Mouse (Mus musculus): ENCODE results near the gene BC049715. TPM values are rescaled to one million over a fixed set of nuclear protein-coding genes. Genes with fewer than 3 reads are reported as not detected.
"Not testable (repeated sequence)": the region's sequence is repeated elsewhere in the genome, so short reads cannot be mapped to it uniquely, and the experiment has no call there.

Gene BC049715
- polyA plus RNA-seq, 1 experiment from 2014 or later: 2.3 TPM

- Histone ChIP-seq H3K9me3 (no peaks in the 10 kb centered on the region), H3K27ac (replicated peaks) (no peak overlapping the region), H3K4me1 (no peaks in the 10 kb centered on the region), H3K36me3 (no peaks in the 10 kb centered on the region), H3K4me3 (no peak overlapping the region), H3K27me3 (no peaks in the 10 kb centered on the region), H3K9ac (replicated peaks) (no peak overlapping the region), H3K4me2 (replicated peaks) (no peak overlapping the region)
- no peak for ATAC-seq (ENCODE audit: low FRiP score, low read depth)
- 87% methylated on average over 3 of the region's 3 CpGs for WGBS
Observed at GRCm38 (mm10) chr6:136883431-136883915, 56.0 kb downstream of the BC049715 start.

- 98% methylated on average over 6 of the region's 6 CpGs for WGBS
- Histone ChIP-seq H3K4me3 (no peak overlapping the region), H3K9ac (replicated peaks) (no peak overlapping the region), H3K4me2 (replicated peaks) (no peak overlapping the region), H3K36me3 (no peaks in the 10 kb centered on the region), H3K9me3 (no peaks in the 10 kb centered on the region), H3K27ac (replicated peaks) (no peak overlapping the region), H3K27me3 (no peaks in the 10 kb centered on the region), H3K4me1 (no peaks in the 10 kb centered on the region)
- ATAC-seq (ENCODE audit: low FRiP score, low read depth): no peak
Observed at GRCm38 (mm10) chr6:136883961-136884360, 56.5 kb downstream of the BC049715 start.

GRCm38 (mm10) chr6:136884766-136885165 is 57.3 kb downstream of the BC049715 start:
- H3K9me3 ChIP-seq; H3K4me1 ChIP-seq; H3K27me3 ChIP-seq; H3K9ac ChIP-seq (replicated peaks); H3K4me2 ChIP-seq (replicated peaks); H3K36me3 ChIP-seq; ATAC-seq (ENCODE audit: low FRiP score, low read depth); H3K27ac ChIP-seq (replicated peaks); H3K4me3 ChIP-seq: not testable (repeated sequence)
- WGBS: 53% methylated on average over 1 of the region's 1 CpGs

- H3K4me3 ChIP-seq: no peak overlapping the region
- no peaks in the 10 kb centered on the region for H3K4me1 ChIP-seq
- H3K27ac ChIP-seq (replicated peaks): no peak overlapping the region
- no peaks in the 10 kb centered on the region for H3K27me3 ChIP-seq
- 78% methylated on average over 9 of the region's 9 CpGs for WGBS
- no peak overlapping the region for H3K9ac ChIP-seq (replicated peaks)
- no peaks in the 10 kb centered on the region for H3K9me3 ChIP-seq
- no peaks in the 10 kb centered on the region for H3K36me3 ChIP-seq
- H3K4me2 ChIP-seq (replicated peaks): no peak overlapping the region
- no peak for ATAC-seq (ENCODE audit: low FRiP score, low read depth)
Observed at GRCm38 (mm10) chr6:136887854-136888253, 60.4 kb downstream of the BC049715 start.

GRCm38 (mm10) chr6:136889067-136889466 is 61.6 kb downstream of the BC049715 start:
- Histone ChIP-seq H3K9me3 (no peaks in the 10 kb centered on the region), H3K27ac (replicated peaks) (no peak overlapping the region), H3K4me3 (no peak overlapping the region), H3K27me3 (no peaks in the 10 kb centered on the region), H3K4me2 (replicated peaks) (no peak overlapping the region), H3K9ac (replicated peaks) (no peak overlapping the region), H3K36me3 (no peaks in the 10 kb centered on the region), H3K4me1 (no peaks in the 10 kb centered on the region)
- 86% methylated on average over 6 of the region's 6 CpGs for WGBS
- ATAC-seq (ENCODE audit: low FRiP score, low read depth): no peak

GRCm38 (mm10) chr6:136889554-136889953 is 62.1 kb downstream of the BC049715 start:
- Histone ChIP-seq H3K27me3 (no peaks in the 10 kb centered on the region), H3K36me3 (no peaks in the 10 kb centered on the region), H3K27ac (replicated peaks) (no peak overlapping the region), H3K9me3 (no peaks in the 10 kb centered on the region), H3K4me3 (no peak overlapping the region), H3K9ac (replicated peaks) (no peak overlapping the region), H3K4me1 (no peaks in the 10 kb centered on the region), H3K4me2 (replicated peaks) (no peak overlapping the region)
- WGBS: 95% methylated on average over 6 of the region's 6 CpGs
- no peak for ATAC-seq (ENCODE audit: low FRiP score, low read depth)

Small RNAs within 50 kb of the gene (microRNA-seq; reads per million reads assigned to microRNA genes)
- not detected for gene Gm44364

Other genes with a start within 250 kb of the BC049715 start
- gene Plbd1, start 165.7 kb upstream of the BC049715 start, polyA plus RNA-seq (2016; fragmentation: Nextera tagmentation; extraction: Ambion mirVana): 0.84 TPM in 2 replicates
- 0.39 and 0.64 TPM in 2 replicates for gene Gucy2c, start 45.9 kb upstream of the BC049715 start, polyA plus RNA-seq (2016; fragmentation: Nextera tagmentation; extraction: Ambion mirVana)
- 0.84 and 0.94 TPM in 2 replicates for gene Hist4h4, start 23.2 kb upstream of the BC049715 start, polyA plus RNA-seq (2016; fragmentation: Nextera tagmentation; extraction: Ambion mirVana)
- gene H2afj, start 19.4 kb upstream of the BC049715 start, polyA plus RNA-seq (2016; fragmentation: Nextera tagmentation; extraction: Ambion mirVana): 114 and 117 TPM in 2 replicates
- 126 and 132 TPM in 2 replicates for gene Wbp11, start 607 bp downstream of the BC049715 start, polyA plus RNA-seq (2016; fragmentation: Nextera tagmentation; extraction: Ambion mirVana)
- 0.24 and 0.79 TPM in 2 replicates for gene Smco3, start 7.8 kb downstream of the BC049715 start, polyA plus RNA-seq (2016; fragmentation: Nextera tagmentation; extraction: Ambion mirVana)
- gene Art4, start 30.1 kb downstream of the BC049715 start, polyA plus RNA-seq (2016; fragmentation: Nextera tagmentation; extraction: Ambion mirVana): 0.56 and 0.69 TPM in 2 replicates
- gene Mgp, start 48.2 kb downstream of the BC049715 start, polyA plus RNA-seq (2016; fragmentation: Nextera tagmentation; extraction: Ambion mirVana): 7.2 and 10.9 TPM in 2 replicates
- not detected in 2 replicates for gene Erp27, start 94.6 kb downstream of the BC049715 start, polyA plus RNA-seq (2016; fragmentation: Nextera tagmentation; extraction: Ambion mirVana)
- gene Pde6h, start 96.2 kb downstream of the BC049715 start, polyA plus RNA-seq (2016; fragmentation: Nextera tagmentation; extraction: Ambion mirVana): not detected in 2 replicates
- gene Arhgdib, start 114.3 kb downstream of the BC049715 start, polyA plus RNA-seq (2016; fragmentation: Nextera tagmentation; extraction: Ambion mirVana): 17.9 and 23.1 TPM in 2 replicates

Data from midbrain, embryonic 12.5 days (tissue).